Mouse (Mus musculus) gonadal fat pad, adult 2 months (tissue): ENCODE measurements around the gene Gtpbp1. TPM values are rescaled to one million over a fixed set of nuclear protein-coding genes. Genes with fewer than 3 reads are reported as not detected.

Experiments used
- DNase-seq: peaks from one replicate; pipeline ENCODE4 v3.0.0-alpha.2; 2012; ENCODE audit warnings: low read depth
- polyA plus RNA-seq: library from polyadenylated mRNA; depleted of rRNA; stranded (reverse); fragments of >200 nt; gene quantifications from 2 replicates; pipeline ENCODE4 v1.2.3, GENCODE M21; 2012

The Gtpbp1 gene
- polyA plus RNA-seq, 1 experiment = 27.7 TPM

- DNase-seq = no peak
These were observed 5.5 kb upstream of the Gtpbp1 start for GRCm38 (mm10) chr15:79685141-79685641.

GRCm38 (mm10) chr15:79686046-79686869 lies 4.4 kb upstream of the Gtpbp1 start:
- DNase-seq = no peak

GRCm38 (mm10) chr15:79687175-79687574 lies 3.5 kb upstream of the Gtpbp1 start:
- DNase-seq = no peak

- DNase-seq = no peak
These were observed 2.9 kb upstream of the Gtpbp1 start, which contains the start of gene Josd1 for GRCm38 (mm10) chr15:79687646-79688267. Josd1 (minus strand) TSS chr15:79687919.

- no peak for DNase-seq
These were observed 2.2 kb upstream of the Gtpbp1 start for GRCm38 (mm10) chr15:79688268-79688956.

- DNase-seq = no peak
These were observed 801 bp upstream of the Gtpbp1 start for GRCm38 (mm10) chr15:79689662-79690425.

- no peak for DNase-seq
These were observed 421 bp downstream of the Gtpbp1 start for GRCm38 (mm10) chr15:79691023-79691508.

GRCm38 (mm10) chr15:79692334-79692733 lies 1.7 kb downstream of the Gtpbp1 start:
- no peak for DNase-seq

GRCm38 (mm10) chr15:79693740-79694139 lies 3.1 kb downstream of the Gtpbp1 start:
- no peak for DNase-seq

- DNase-seq = no peak
These were observed 3.9 kb downstream of the Gtpbp1 start for GRCm38 (mm10) chr15:79694512-79694911.

GRCm38 (mm10) chr15:79695516-79695915 lies 4.9 kb downstream of the Gtpbp1 start:
- DNase-seq = no peak

- no peak for DNase-seq
These were observed 5.9 kb downstream of the Gtpbp1 start for GRCm38 (mm10) chr15:79696508-79696907.

GRCm38 (mm10) chr15:79697011-79697410 lies 6.4 kb downstream of the Gtpbp1 start:
- no peak for DNase-seq

GRCm38 (mm10) chr15:79697558-79698187 lies 7.0 kb downstream of the Gtpbp1 start:
- DNase-seq = no peak

GRCm38 (mm10) chr15:79706603-79707214 lies 16.1 kb downstream of the Gtpbp1 start:
- DNase-seq = no peak

- no peak for DNase-seq
These were observed 17.7 kb downstream of the Gtpbp1 start for GRCm38 (mm10) chr15:79708229-79708822.

- no peak for DNase-seq
These were observed 25.0 kb downstream of the Gtpbp1 start for GRCm38 (mm10) chr15:79715646-79716045.

- DNase-seq = no peak
These were observed 26.1 kb downstream of the Gtpbp1 start for GRCm38 (mm10) chr15:79716710-79717109.

GRCm38 (mm10) chr15:79720267-79720666 lies 29.6 kb downstream of the Gtpbp1 start:
- DNase-seq = no peak

- no peak for DNase-seq
These were observed 30.2 kb downstream of the Gtpbp1 start for GRCm38 (mm10) chr15:79720796-79721195.
